Mouse (Mus musculus): ENCODE measurements around the gene Thrap3. TPM values are rescaled to one million over a fixed set of nuclear protein-coding genes. Genes with fewer than 3 reads are reported as not detected.
"Not testable (repeated sequence)": the region's sequence is repeated elsewhere in the genome, so short reads cannot be mapped to it uniquely, and the experiment has no call there.

Thrap3 gene
- polyA plus RNA-seq, 1 experiment, result 56.6 TPM

- H3K27me3 ChIP-seq (ENCODE audit: control insufficient read depth, insufficient read depth, insufficient read length), result no peaks in the 10 kb centered on the region
- TF ChIP-seq POLR2A (IDR thresholded peaks at IDR 0.05; ENCODE audit: insufficient read length, low read depth), result no peak
- no peak for TF ChIP-seq POLR2AphosphoS2 (IDR thresholded peaks at IDR 0.05; ENCODE audit: insufficient read length, low read depth)
- TF ChIP-seq USF1 (IDR thresholded peaks at IDR 0.05; ENCODE audit: low read depth), result no peak
- TF ChIP-seq E2F4 (IDR thresholded peaks at IDR 0.05; ENCODE audit: insufficient read depth), result no peak
- no peak for TF ChIP-seq CEBPB (IDR thresholded peaks at IDR 0.05; ENCODE audit: insufficient read depth, poor library complexity, severe bottlenecking)
- TF ChIP-seq TCF12 (IDR thresholded peaks at IDR 0.05; ENCODE audit: insufficient read depth, poor library complexity, severe bottlenecking), result no peak
- TF ChIP-seq REST (IDR thresholded peaks at IDR 0.05; ENCODE audit: insufficient read depth, insufficient read length), result no peak
- TF ChIP-seq TCF3 (IDR thresholded peaks at IDR 0.05; ENCODE audit: insufficient read length, low read depth), result no peak
- no peak for TF ChIP-seq MAX (IDR thresholded peaks at IDR 0.05; ENCODE audit: low read depth)
- no peak for TF ChIP-seq SRF (IDR thresholded peaks at IDR 0.05; ENCODE audit: control insufficient read depth, insufficient read length, low read depth)
- no peak for TF ChIP-seq MYOG (IDR thresholded peaks at IDR 0.05; ENCODE audit: control insufficient read depth in 1 of 3, insufficient read depth in 1 of 3, insufficient read length in 2 of 3, low read depth in 2 of 3)
- TF ChIP-seq MYOD1 (IDR thresholded peaks at IDR 0.05; ENCODE audit: control insufficient read depth in 1 of 3, insufficient read length in 2 of 3, low read depth in 2 of 3), result no peak
- H3K36me3 ChIP-seq (ENCODE audit: control insufficient read depth, insufficient read depth), result peaks cover 38% of the 10 kb centered on the region
Measured at GRCm38 (mm10) chr4:126183034-126183433, 19.5 kb downstream of the Thrap3 start.

GRCm38 (mm10) chr4:126181170-126181957 is 21.2 kb downstream of the Thrap3 start:
- no peak overlapping the region for H3K4me3 ChIP-seq
- no peak overlapping the region for H3K4me2 ChIP-seq (ENCODE audit: low read depth)
- no peaks in the 10 kb centered on the region for H3K27me3 ChIP-seq (ENCODE audit: control insufficient read depth, insufficient read depth, insufficient read length)
- peak; percentile 26 for TF ChIP-seq POLR2A (IDR thresholded peaks at IDR 0.05; ENCODE audit: insufficient read length, low read depth)
- no peak for TF ChIP-seq E2F4 (IDR thresholded peaks at IDR 0.05; ENCODE audit: insufficient read depth)
- no peak for TF ChIP-seq POLR2AphosphoS2 (IDR thresholded peaks at IDR 0.05; ENCODE audit: insufficient read length, low read depth)
- no peak for TF ChIP-seq TCF12 (IDR thresholded peaks at IDR 0.05; ENCODE audit: insufficient read depth, poor library complexity, severe bottlenecking)
- TF ChIP-seq SRF (IDR thresholded peaks at IDR 0.05; ENCODE audit: control insufficient read depth, insufficient read length, low read depth), result no peak
- no peak overlapping the region for H3ac ChIP-seq (ENCODE audit: control insufficient read depth, insufficient read length)
- peaks cover 51% of the 10 kb centered on the region for H3K36me3 ChIP-seq (ENCODE audit: control insufficient read depth, insufficient read depth)
- peaks cover 73% of the 10 kb centered on the region for H3K79me2 ChIP-seq (ENCODE audit: control insufficient read depth, insufficient read depth)

More at GRCm38 (mm10) chr4:126183034-126183433, 19.5 kb downstream of the Thrap3 start:
- H3K79me2 ChIP-seq (ENCODE audit: control insufficient read depth, insufficient read depth), result peaks cover 86% of the 10 kb centered on the region
- H3K4me2 ChIP-seq (ENCODE audit: low read depth), result no peak overlapping the region
- H3ac ChIP-seq (ENCODE audit: control insufficient read depth, insufficient read length), result no peak overlapping the region
- H3K4me3 ChIP-seq, result no peak overlapping the region

GRCm38 (mm10) chr4:126175980-126176379 is 26.6 kb downstream of the Thrap3 start:
- H3K36me3 ChIP-seq (ENCODE audit: control insufficient read depth, insufficient read depth), result peaks cover 75% of the 10 kb centered on the region
- not testable (repeated sequence) for H3K4me2 ChIP-seq (ENCODE audit: low read depth); H3K4me3 ChIP-seq; H3ac ChIP-seq (ENCODE audit: control insufficient read depth, insufficient read length); H3K27me3 ChIP-seq (ENCODE audit: control insufficient read depth, insufficient read depth, insufficient read length)
- peaks cover 22% of the 10 kb centered on the region for H3K79me2 ChIP-seq (ENCODE audit: control insufficient read depth, insufficient read depth)

GRCm38 (mm10) chr4:126173800-126174199 is 28.8 kb downstream of the Thrap3 start:
- peaks cover 12% of the 10 kb centered on the region for H3K79me2 ChIP-seq (ENCODE audit: control insufficient read depth, insufficient read depth)
- H3ac ChIP-seq (ENCODE audit: control insufficient read depth, insufficient read length), result no peak overlapping the region
- no peaks in the 10 kb centered on the region for H3K27me3 ChIP-seq (ENCODE audit: control insufficient read depth, insufficient read depth, insufficient read length)
- no peak overlapping the region for H3K4me3 ChIP-seq
- TF ChIP-seq TCF3 (IDR thresholded peaks at IDR 0.05; ENCODE audit: insufficient read length, low read depth), result no peak
- H3K4me2 ChIP-seq (ENCODE audit: low read depth), result no peak overlapping the region
- peaks cover 77% of the 10 kb centered on the region for H3K36me3 ChIP-seq (ENCODE audit: control insufficient read depth, insufficient read depth)

- not testable (repeated sequence) for H3K4me2 ChIP-seq (ENCODE audit: low read depth); H3K79me2 ChIP-seq (ENCODE audit: control insufficient read depth, insufficient read depth); H3ac ChIP-seq (ENCODE audit: control insufficient read depth, insufficient read length); H3K27me3 ChIP-seq (ENCODE audit: control insufficient read depth, insufficient read depth, insufficient read length); H3K4me3 ChIP-seq
- H3K36me3 ChIP-seq (ENCODE audit: control insufficient read depth, insufficient read depth), result peaks cover 78% of the 10 kb centered on the region
Measured at GRCm38 (mm10) chr4:126170737-126171136, 31.8 kb downstream of the Thrap3 start.

GRCm38 (mm10) chr4:126168851-126169250 is 33.7 kb downstream of the Thrap3 start:
- TF ChIP-seq MAX (IDR thresholded peaks at IDR 0.05; ENCODE audit: low read depth) (no peak), TCF3 (IDR thresholded peaks at IDR 0.05; ENCODE audit: insufficient read length, low read depth) (no peak), POLR2AphosphoS2 (IDR thresholded peaks at IDR 0.05; ENCODE audit: insufficient read length, low read depth) (no peak), E2F4 (IDR thresholded peaks at IDR 0.05; ENCODE audit: insufficient read depth) (no peak), USF1 (IDR thresholded peaks at IDR 0.05; ENCODE audit: low read depth) (no peak), POLR2A (IDR thresholded peaks at IDR 0.05; ENCODE audit: insufficient read length, low read depth) (no peak), REST (IDR thresholded peaks at IDR 0.05; ENCODE audit: insufficient read depth, insufficient read length) (no peak), SRF (IDR thresholded peaks at IDR 0.05; ENCODE audit: control insufficient read depth, insufficient read length, low read depth) (no peak), MYOG (IDR thresholded peaks at IDR 0.05; ENCODE audit: control insufficient read depth in 1 of 3, insufficient read depth in 1 of 3, insufficient read length in 2 of 3, low read depth in 2 of 3) (no peak), MYOD1 (IDR thresholded peaks at IDR 0.05; ENCODE audit: control insufficient read depth in 1 of 3, insufficient read length in 2 of 3, low read depth in 2 of 3) (no peak), CEBPB (IDR thresholded peaks at IDR 0.05; ENCODE audit: insufficient read depth, poor library complexity, severe bottlenecking) (no peak), TCF12 (IDR thresholded peaks at IDR 0.05; ENCODE audit: insufficient read depth, poor library complexity, severe bottlenecking) (no peak)

More at GRCm38 (mm10) chr4:126168851-126169250, 33.7 kb downstream of the Thrap3 start:
- Histone ChIP-seq H3K79me2 (ENCODE audit: control insufficient read depth, insufficient read depth) (peaks cover 7% of the 10 kb centered on the region), H3ac (ENCODE audit: control insufficient read depth, insufficient read length) (no peak overlapping the region), H3K27me3 (ENCODE audit: control insufficient read depth, insufficient read depth, insufficient read length) (no peaks in the 10 kb centered on the region), H3K4me3 (no peak overlapping the region), H3K36me3 (ENCODE audit: control insufficient read depth, insufficient read depth) (peaks cover 65% of the 10 kb centered on the region), H3K4me2 (ENCODE audit: low read depth) (no peak overlapping the region)
